Mouse (Mus musculus): Measurements from ENCODE around the gene Mbtps1.

GRCm38 (mm10) chr8:119531973-119532372, 26.6 kb downstream of the Mbtps1 start:
- no peak for TF ChIP-seq HCFC1 (IDR thresholded peaks at IDR 0.05; ENCODE audit: borderline replicate concordance, insufficient read depth, low read length)
- no peak for TF ChIP-seq ZC3H11A (IDR thresholded peaks at IDR 0.05; ENCODE audit: borderline replicate concordance, low read depth, low read length)
- no peak for TF ChIP-seq ZNF384 (IDR thresholded peaks at IDR 0.05; ENCODE audit: low read depth, low read length)
- no peak for TF ChIP-seq CHD2 (IDR thresholded peaks at IDR 0.05; ENCODE audit: low read depth, low read length)
- no peak for TF ChIP-seq MAFK (IDR thresholded peaks at IDR 0.05; ENCODE audit: insufficient read depth, low read depth, low read length)

All from ES-E14 (cell line).